Mouse (Mus musculus) erythroblast, embryonic 14.5 days (primary cell): ENCODE data around the gene Vps53.

Source experiments
- GATA1 ChIP-seq: IDR thresholded peaks from 2 replicates; pipeline ENCODE4 v1.6.1; 2012; ENCODE audit warnings: low read length, inconsistent platforms, mixed read lengths
- TAL1 ChIP-seq: IDR thresholded peaks from 3 replicates; pipeline ENCODE4 v1.6.1; 2012; ENCODE audit warnings: low read length, inconsistent platforms, mixed read lengths

DNA sequence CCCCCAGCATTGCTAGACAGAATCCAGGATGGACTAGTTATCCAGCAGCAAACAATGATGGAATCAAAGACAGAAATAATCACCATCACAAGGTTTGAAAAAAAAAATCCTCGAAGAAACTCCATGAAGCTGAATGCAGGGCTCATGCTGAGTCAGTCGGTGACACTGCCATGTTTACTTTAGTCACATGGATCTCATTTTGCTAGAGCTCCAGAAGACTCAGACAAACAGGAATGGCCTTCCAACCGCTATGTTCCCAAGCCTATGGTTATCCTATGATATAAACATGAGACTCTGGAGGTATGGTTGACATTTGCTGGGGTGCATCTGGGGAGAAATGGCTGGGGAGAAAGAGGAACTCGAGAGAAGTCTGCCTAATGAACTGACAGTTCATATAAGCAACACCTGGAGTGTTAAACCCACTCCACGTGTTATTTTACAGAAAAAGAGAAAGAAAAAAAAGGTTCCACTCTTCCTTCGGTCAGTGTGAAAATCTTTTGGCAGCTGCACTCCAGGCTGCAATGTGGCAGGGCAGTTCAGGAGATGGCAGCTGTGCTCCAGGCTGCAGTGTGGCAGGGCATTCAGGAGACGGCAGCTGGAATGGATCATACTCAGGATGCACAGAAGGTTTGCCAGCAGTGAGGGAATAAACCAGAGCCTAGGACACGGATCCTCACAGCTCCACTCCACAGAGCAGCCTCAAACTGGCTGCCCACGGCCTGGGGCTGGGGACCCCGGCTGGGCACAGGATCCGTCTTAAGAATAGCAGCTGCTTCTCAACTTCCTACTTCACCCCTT, 105.0 kb downstream of the Vps53 start:
- TF ChIP-seq GATA1 (no peak), TAL1 (no peak)
